Mouse (Mus musculus) midbrain, embryonic 11.5 days (tissue): ENCODE results near the gene Flywch1. TPM values are rescaled to one million over a fixed set of nuclear protein-coding genes. Genes with fewer than 3 reads are reported as not detected.

ENCODE experiments used
- ATAC-seq: fragments of 200-750 bp; cut with Nextera tagmentation; 2 replicates; pipeline ENCODE4 v1.8.0; 2017; ENCODE audit warnings: moderate TSS enrichment, moderate library complexity; ENCODE audit not compliant: low FRiP score
- DNase-seq: peaks from one replicate; pipeline ENCODE4 v3.0.0; 2015; ENCODE audit warnings: low spot score; ENCODE audit errors: missing footprints
- H3K27ac ChIP-seq: fragments of 300-500 bp; sonication (generic); 2 replicates; pipeline ENCODE4 v1.5.1; 2014; ENCODE audit warnings: low read depth, low read length
- H3K27me3 ChIP-seq: fragments of 300-500 bp; sonication (generic); 2 replicates; pipeline ENCODE4 v1.6.1; 2014; ENCODE audit warnings: mild to moderate bottlenecking, low read length, moderate library complexity, mixed read lengths; ENCODE audit not compliant: control insufficient read depth, insufficient read depth
- H3K36me3 ChIP-seq: fragments of 300-500 bp; sonication (generic); 2 replicates; pipeline ENCODE4 v1.6.1; 2014; ENCODE audit warnings: mild to moderate bottlenecking, low read length, moderate library complexity, mixed read lengths; ENCODE audit not compliant: control insufficient read depth, insufficient read depth
- H3K4me1 ChIP-seq: fragments of 300-500 bp; sonication (generic); 2 replicates; pipeline ENCODE4 v1.6.1; 2014; ENCODE audit warnings: low read length; ENCODE audit not compliant: control insufficient read depth, insufficient read depth
- H3K4me2 ChIP-seq: fragments of 300-500 bp; sonication (generic); 2 replicates; pipeline ENCODE4 v1.6.1; 2014; ENCODE audit warnings: mild to moderate bottlenecking, moderate library complexity
- H3K4me3 ChIP-seq: fragments of 300-500 bp; sonication (generic); 2 replicates; pipeline ENCODE4 v1.5.1; 2014; ENCODE audit warnings: low read depth, low read length
- H3K9ac ChIP-seq: fragments of 300-500 bp; sonication (generic); 2 replicates; pipeline ENCODE4 v1.6.1; 2014; ENCODE audit warnings: low read length
- H3K9me3 ChIP-seq: fragments of 300-500 bp; sonication (generic); 2 replicates; pipeline ENCODE4 v1.6.1; 2016; ENCODE audit warnings: low read length; ENCODE audit not compliant: control insufficient read depth
- WGBS: fragments of 180-500 bp; shearing (Covaris S2); extraction: QIAGEN DNeasy Blood & Tissue Kit; methylation state at CpG from one replicate; pipeline ENCODE4 v1.1.7; 2014; 5-methylcytosine and 5-hydroxymethylcytosine counted together
- polyA plus RNA-seq: library from polyadenylated mRNA; unstranded; fragments of >200 nt; fragmentation: Nextera tagmentation; extraction: Ambion mirVana; gene quantifications from 2 replicates; pipeline ENCODE4 v1.2.1, GENCODE M21; 2014

Gene Flywch1
- polyA plus RNA-seq, 1 experiment from 2014 or later, result 142 TPM

DNA sequence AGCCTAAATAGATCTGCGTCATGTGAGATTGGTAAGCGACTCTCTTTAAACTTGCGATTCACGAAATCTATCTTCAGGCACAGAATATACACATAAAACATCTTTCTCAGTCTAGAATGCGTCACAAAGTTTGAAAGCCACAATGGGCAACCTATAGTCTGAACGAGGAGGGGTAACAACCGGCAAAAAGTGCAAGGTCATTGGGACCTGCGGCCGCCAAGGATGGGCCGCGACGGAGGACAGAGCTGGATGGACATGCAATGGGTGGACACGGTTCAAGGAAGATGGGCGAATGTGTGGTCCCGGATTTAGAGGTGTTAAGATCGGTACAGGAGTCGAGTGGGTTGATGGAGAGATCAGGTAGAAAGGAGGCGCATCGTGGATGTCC lies 512 bp downstream of the Flywch1 start:
- H3K4me1 ChIP-seq, result peaks cover 7% of the 10 kb centered on the region
- H3K4me3 ChIP-seq, result peak overlapping the region; percentile 86
- no peaks in the 10 kb centered on the region for H3K27me3 ChIP-seq
- peak overlapping the region; percentile 51 for H3K4me2 ChIP-seq
- H3K9me3 ChIP-seq, result no peaks in the 10 kb centered on the region
- no peaks in the 10 kb centered on the region; the same call in 1 of the 2 replicates for H3K36me3 ChIP-seq
- ATAC-seq (no peak), DNase-seq (no peak)
- peak overlapping the region; percentile 82 for H3K27ac ChIP-seq
- 1% methylated on average over 19 of the region's 19 CpGs for WGBS
- H3K9ac ChIP-seq, result peak overlapping the region; percentile 98

- no peaks in the 10 kb centered on the region for H3K27me3 ChIP-seq
- 17% methylated on average over 2 of the region's 2 CpGs for WGBS
- H3K4me1 ChIP-seq, result peaks cover 7% of the 10 kb centered on the region
- peak overlapping the region; percentile 51 for H3K4me2 ChIP-seq
- H3K9me3 ChIP-seq, result no peaks in the 10 kb centered on the region
- DNase-seq, result peak; percentile 87
- H3K4me3 ChIP-seq, result peak overlapping the region; percentile 86
- no peaks in the 10 kb centered on the region; the same call in 1 of the 2 replicates for H3K36me3 ChIP-seq
- peak overlapping the region; percentile 98 for H3K9ac ChIP-seq
- no peak for ATAC-seq
- no peak overlapping the region; the same call in 1 of the 2 replicates for H3K27ac ChIP-seq
Measured at GRCm38 (mm10) chr17:23770493-23770892, 909 bp downstream of the Flywch1 start.

- Histone ChIP-seq H3K27me3 (no peaks in the 10 kb centered on the region), H3K4me2 (no peak overlapping the region), H3K27ac (no peak overlapping the region), H3K4me1 (no peaks in the 10 kb centered on the region), H3K9me3 (no peaks in the 10 kb centered on the region), H3K9ac (no peak overlapping the region), H3K4me3 (no peak overlapping the region), H3K36me3 (peaks cover 33% of the 10 kb centered on the region)
- ATAC-seq (no peak), DNase-seq (peak; percentile 44)
- 87% methylated on average over 11 of the region's 11 CpGs for WGBS
Measured at GRCm38 (mm10) chr17:23762976-23763375, 8.4 kb downstream of the Flywch1 start.

- H3K27me3 ChIP-seq, result no peaks in the 10 kb centered on the region
- H3K9ac ChIP-seq, result no peak overlapping the region
- H3K4me1 ChIP-seq, result no peaks in the 10 kb centered on the region
- H3K4me2 ChIP-seq, result no peak overlapping the region
- H3K36me3 ChIP-seq, result peaks cover 43% of the 10 kb centered on the region
- ATAC-seq (no peak), DNase-seq (peak; percentile 49)
- no peak overlapping the region for H3K27ac ChIP-seq
- H3K9me3 ChIP-seq, result no peaks in the 10 kb centered on the region
- 95% methylated on average over 3 of the region's 3 CpGs for WGBS
- no peak overlapping the region for H3K4me3 ChIP-seq
Measured at GRCm38 (mm10) chr17:23761155-23761554, 10.2 kb downstream of the Flywch1 start.

DNA sequence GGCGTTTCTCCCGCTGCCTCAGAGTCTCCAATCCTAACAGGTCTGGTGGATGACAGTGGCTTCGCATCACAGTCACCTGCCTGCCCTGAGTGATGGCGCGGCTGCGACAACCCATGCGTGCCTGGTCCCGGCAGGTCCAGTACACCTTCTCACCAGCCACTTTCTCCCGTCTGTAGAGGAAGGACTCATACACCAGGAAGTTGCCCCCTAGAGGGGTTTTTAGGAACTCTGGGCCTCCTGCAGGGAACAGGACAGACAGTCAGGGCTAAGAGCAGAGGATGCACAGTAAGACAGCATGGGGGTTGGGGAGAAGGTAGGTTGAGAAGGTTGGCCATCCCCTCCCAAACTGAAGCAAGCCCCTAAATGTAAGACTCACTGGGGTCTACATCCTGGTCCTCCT lies 11.2 kb downstream of the Flywch1 start:
- no peaks in the 10 kb centered on the region for H3K9me3 ChIP-seq
- DNase-seq (peak; percentile 10), ATAC-seq (no peak)
- no peak overlapping the region for H3K9ac ChIP-seq
- H3K27ac ChIP-seq, result no peak overlapping the region
- WGBS, result 91% methylated on average over 9 of the region's 9 CpGs
- H3K4me3 ChIP-seq, result no peak overlapping the region
- peaks cover 49% of the 10 kb centered on the region for H3K36me3 ChIP-seq
- H3K27me3 ChIP-seq, result no peaks in the 10 kb centered on the region
- H3K4me1 ChIP-seq, result no peaks in the 10 kb centered on the region
- H3K4me2 ChIP-seq, result no peak overlapping the region

- WGBS, result 82% methylated on average over 8 of the region's 8 CpGs
- ATAC-seq (no peak), DNase-seq (peak; percentile 64)
- Histone ChIP-seq H3K4me1 (no peaks in the 10 kb centered on the region), H3K4me2 (no peak overlapping the region), H3K4me3 (no peak overlapping the region), H3K36me3 (peaks cover 49% of the 10 kb centered on the region), H3K9ac (no peak overlapping the region), H3K27me3 (no peaks in the 10 kb centered on the region), H3K27ac (no peak overlapping the region), H3K9me3 (no peaks in the 10 kb centered on the region)
Measured at GRCm38 (mm10) chr17:23758801-23759200, 12.6 kb downstream of the Flywch1 start.

DNA sequence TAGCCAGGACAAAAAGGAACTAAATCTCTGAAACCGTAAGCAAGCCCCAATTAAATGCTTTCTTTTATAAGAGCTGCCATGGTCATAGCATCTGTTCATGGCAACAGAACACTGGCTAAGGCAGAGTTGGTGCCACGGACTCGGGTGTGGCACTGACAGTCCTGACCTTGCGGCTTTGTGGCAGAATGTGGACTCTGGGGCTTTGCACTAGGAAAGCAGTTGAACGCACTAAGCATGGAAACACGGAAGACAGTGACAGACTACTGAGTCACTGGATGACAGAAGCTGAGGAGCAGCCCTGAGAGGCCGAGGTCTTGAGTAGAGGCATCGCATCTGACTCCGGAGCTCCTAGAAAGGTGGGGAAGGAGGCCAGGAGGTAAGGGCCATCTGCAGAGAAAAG lies 13.8 kb downstream of the Flywch1 start:
- Histone ChIP-seq H3K4me3 (no peak overlapping the region), H3K4me1 (no peaks in the 10 kb centered on the region), H3K4me2 (no peak overlapping the region), H3K27me3 (no peaks in the 10 kb centered on the region), H3K9ac (no peak overlapping the region), H3K27ac (no peak overlapping the region), H3K9me3 (no peaks in the 10 kb centered on the region), H3K36me3 (peaks cover 58% of the 10 kb centered on the region)
- ATAC-seq (no peak), DNase-seq (peak; percentile 21)
- 93% methylated on average over 9 of the region's 9 CpGs for WGBS

DNA sequence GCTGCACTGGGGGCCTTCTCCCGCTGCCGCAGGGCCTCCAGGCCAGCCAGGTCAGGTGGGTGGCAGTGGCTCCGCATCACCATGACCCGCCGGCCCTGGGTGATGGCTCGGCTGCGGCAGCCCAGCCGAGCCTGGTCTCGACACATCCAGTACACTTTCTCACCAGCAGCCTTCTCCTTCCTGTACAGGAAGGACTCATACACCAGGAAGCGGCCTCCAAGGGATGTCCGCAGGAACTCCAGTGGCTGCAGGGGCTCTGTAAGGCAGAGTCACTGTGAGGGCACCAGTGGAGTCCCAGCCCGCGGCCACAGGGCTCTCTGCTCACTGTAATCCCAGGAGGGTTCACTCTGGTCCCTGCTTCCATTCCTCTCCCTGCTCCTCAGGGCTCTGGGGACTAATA lies 15.7 kb downstream of the Flywch1 start:
- no peak overlapping the region for H3K9ac ChIP-seq
- DNase-seq, result peak; percentile 73
- 97% methylated on average over 13 of the region's 13 CpGs for WGBS
- 0 out of 2 replicates have a peak, but pooled peaks have one; percentile 19 for ATAC-seq
- H3K27me3 ChIP-seq, result no peaks in the 10 kb centered on the region
- no peaks in the 10 kb centered on the region for H3K4me1 ChIP-seq
- no peak overlapping the region for H3K4me2 ChIP-seq
- H3K9me3 ChIP-seq, result no peaks in the 10 kb centered on the region
- H3K36me3 ChIP-seq, result peaks cover 55% of the 10 kb centered on the region
- H3K27ac ChIP-seq, result no peak overlapping the region; the same call in 1 of the 2 replicates
- no peak overlapping the region for H3K4me3 ChIP-seq

DNA sequence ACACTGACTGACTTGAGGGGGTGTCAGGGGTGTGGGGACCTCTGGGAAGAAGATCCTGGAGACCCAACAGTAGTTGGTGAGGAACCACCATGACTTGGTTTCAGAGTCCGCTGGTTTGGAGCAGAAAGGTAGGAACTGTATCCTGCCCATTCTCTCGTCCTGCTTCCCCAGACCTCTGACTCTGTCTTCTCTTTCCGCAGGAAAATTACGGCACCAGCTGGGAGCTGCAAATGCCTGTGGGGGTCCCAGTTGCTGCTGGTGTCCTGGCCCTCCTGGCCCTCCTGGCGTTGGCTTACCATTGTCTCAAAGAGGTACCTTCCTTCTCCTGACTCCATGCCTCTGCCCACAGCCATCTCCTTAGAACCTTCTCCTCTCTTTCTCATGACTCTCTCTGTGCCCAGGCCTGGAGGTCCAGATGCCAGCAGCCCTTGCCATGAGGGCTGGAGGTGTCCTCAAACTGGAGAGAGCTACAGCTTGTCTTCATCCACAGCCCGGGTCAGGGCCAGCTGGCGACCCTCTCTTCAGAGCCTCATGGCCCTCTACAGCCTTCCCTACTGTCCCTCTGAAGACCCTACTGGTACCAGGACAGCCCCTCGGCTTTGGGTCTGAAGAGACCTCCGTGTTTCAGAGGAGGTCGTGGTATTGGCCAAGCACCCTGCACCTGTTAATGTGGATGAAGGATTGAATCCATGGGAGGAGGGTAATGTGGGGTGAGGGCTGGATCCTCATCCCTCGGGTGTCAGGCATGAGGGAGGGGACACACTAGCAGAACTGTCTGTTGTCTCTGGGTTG lies 21.8 kb downstream of the Flywch1 start:
- Histone ChIP-seq H3K9ac (no peak overlapping the region), H3K4me2 (no peak overlapping the region), H3K4me3 (no peak overlapping the region), H3K27ac (no peak overlapping the region), H3K36me3 (peaks cover 16% of the 10 kb centered on the region; the same call in 1 of the 2 replicates), H3K27me3 (peaks cover 26% of the 10 kb centered on the region), H3K9me3 (no peaks in the 10 kb centered on the region), H3K4me1 (peaks cover 7% of the 10 kb centered on the region)
- DNase-seq (peak; percentile 83), ATAC-seq (no peak)
- WGBS, result 80% methylated on average over 11 of the region's 11 CpGs
